8 mouse cellular contexts compared by ENCODE assay signal in genomic region chr7:63925413-63926360, GRCm38 (mm10). TPM values are rescaled to one million over a fixed set of nuclear protein-coding genes. Genes with fewer than 3 reads are reported as not detected.
DNase-seq lines count a peak whose midpoint lies in the region; ATAC-seq and TF ChIP-seq lines count a peak whose summit lies in the region.

No protein-coding gene starts in this region.

- peaks cover 16% of the 10 kb centered on the region for H3K4me1 ChIP-seq in intestine, postnatal 0 days (replicated peaks; ENCODE audit: control insufficient read depth, insufficient read depth, low read length)
- H3K4me1 ChIP-seq in liver, postnatal 0 days (ENCODE audit: insufficient read depth), result peaks cover 86% of the 10 kb centered on the region
- H3K4me1 ChIP-seq in olfactory bulb, adult 2 months (ENCODE audit: control insufficient read depth, insufficient read depth, low read length), result peaks cover 41% of the 10 kb centered on the region

- TF ChIP-seq CTCF in layer of hippocampus, adult 2 months (conservative IDR thresholded peaks at IDR 0.05), result no peak
- no peak for TF ChIP-seq CTCF in intestine, postnatal 0 days (IDR thresholded peaks at IDR 0.05; ENCODE audit: low read depth)
- TF ChIP-seq CTCF in liver, postnatal 0 days (IDR thresholded peaks at IDR 0.05; ENCODE audit: low read depth), result no peak
- TF ChIP-seq CTCF in olfactory bulb, adult 2 months (IDR thresholded peaks at IDR 0.05; ENCODE audit: insufficient read depth, low read depth, low read length), result no peak

- peak overlapping the region; percentile 46 for H3K4me2 ChIP-seq in intestine, postnatal 0 days (replicated peaks; ENCODE audit: low read depth)
- peak overlapping the region; percentile 43 for H3K4me2 ChIP-seq in liver, postnatal 0 days (ENCODE audit: low read depth, low read length)

- peak; percentile 66 for ATAC-seq in intestine, postnatal 0 days
- ATAC-seq in liver, postnatal 0 days, result peak; percentile 53

- peak overlapping the region; percentile 97 for H3K27ac ChIP-seq in layer of hippocampus, adult 2 months
- H3K27ac ChIP-seq in intestine, postnatal 0 days (ENCODE audit: low read depth, low read length), result peak overlapping the region; percentile 57
- peak overlapping the region; percentile 46 for H3K27ac ChIP-seq in liver, postnatal 0 days (ENCODE audit: low read depth)
- peak overlapping the region; percentile 82 for H3K27ac ChIP-seq in olfactory bulb, adult 2 months (ENCODE audit: insufficient read depth, low read depth, low read length)

- H3K9me3 ChIP-seq in intestine, postnatal 0 days (ENCODE audit: control insufficient read depth), result no peaks in the 10 kb centered on the region
- no peaks in the 10 kb centered on the region for H3K9me3 ChIP-seq in liver, postnatal 0 days (ENCODE audit: low read length)

- DNase-seq in layer of hippocampus, adult 2 months (ENCODE audit: low spot score in 2 of 2), result peak; percentile 39 to 72
- DNase-seq in layer of hippocampus, postnatal 36 days, result no peak
- DNase-seq in adrenal gland, postnatal 10 days, result peak; percentile 63
- peak; percentile 79 to 85 for DNase-seq in frontal cortex, adult 2 months (ENCODE audit: extremely low spot score in 1 of 2, low spot score in 1 of 2)
- peak; percentile 47 for DNase-seq in liver, postnatal 0 days
- no peak for DNase-seq in retina, postnatal 1 day

- H3K9ac ChIP-seq in intestine, postnatal 0 days (ENCODE audit: low read depth, low read length), result no peak overlapping the region; the same call in 1 of the 2 replicates
- H3K9ac ChIP-seq in liver, postnatal 0 days (replicated peaks), result peak overlapping the region; percentile 31; the same call in 1 of the 2 replicates

- H3K4me3 ChIP-seq in layer of hippocampus, adult 2 months, result peak overlapping the region; percentile 31
- no peak overlapping the region for H3K4me3 ChIP-seq in intestine, postnatal 0 days (ENCODE audit: low read depth, low read length)
- H3K4me3 ChIP-seq in liver, postnatal 0 days (ENCODE audit: low read depth, low read length), result no peak overlapping the region
- no peak overlapping the region for H3K4me3 ChIP-seq in olfactory bulb, adult 2 months (ENCODE audit: insufficient read depth, low read depth, low read length)

- no peak for TF ChIP-seq EP300 in liver, postnatal 0 days (IDR thresholded peaks at IDR 0.05; ENCODE audit: low read depth)

- H3K27me3 ChIP-seq in intestine, postnatal 0 days (replicated peaks; ENCODE audit: control insufficient read depth, insufficient read depth, low read length), result no peaks in the 10 kb centered on the region
- H3K27me3 ChIP-seq in liver, postnatal 0 days (ENCODE audit: insufficient read depth, low read length), result no peaks in the 10 kb centered on the region

- whole genome bisulfite sequencing in intestine, postnatal 0 days, result 34% methylated on average over 14 of the region's 14 CpGs
- 43% methylated on average over 14 of the region's 14 CpGs for WGBS in liver, postnatal 0 days (ENCODE audit: insufficient replicate concordance)
- 18% methylated on average over 14 of the region's 14 CpGs for WGBS in olfactory bulb, adult 2 months

- 0 out of 2 replicates have a peak, but pooled peaks have one; percentile 14 for TF ChIP-seq POLR2A in olfactory bulb, adult 2 months (IDR thresholded peaks at IDR 0.05; ENCODE audit: insufficient read depth, low read depth, low read length)

- H3K36me3 ChIP-seq in intestine, postnatal 0 days (ENCODE audit: control insufficient read depth, insufficient read depth), result no peaks in the 10 kb centered on the region
- H3K36me3 ChIP-seq in liver, postnatal 0 days (replicated peaks; ENCODE audit: insufficient read depth, low read length), result 0 out of 2 replicates have a peak, but pooled peaks cover 3% of the 10 kb centered on the region

RNA-seq across cellular contexts. Expression of gene E030018B13Rik, which starts 9.0 kb away (rescaled TPM):
- not detected for total RNA-seq in layer of hippocampus, adult 2 months (2021)
- total RNA-seq in layer of hippocampus, postnatal 36 days (2021), result not detected
- total RNA-seq in adrenal gland, postnatal 10 days (2021), result not detected
- not detected in 2 replicates for polyA plus RNA-seq in frontal cortex, adult 2 months (2012; rRNA removed)
- not detected in 2 replicates for polyA plus RNA-seq in intestine, postnatal 0 days (2015; fragmentation: Nextera tagmentation; extraction: Ambion mirVana)
- 0.14 TPM in 1 of 2 replicates, not detected in the other for polyA plus RNA-seq in liver, postnatal 0 days (2015; fragmentation: Nextera tagmentation; extraction: Ambion mirVana)
- not detected in 2 replicates for polyA plus RNA-seq in olfactory bulb, adult 2 months (2012; ENCODE audit: insufficient read depth, insufficient read length, low replicate concordance, missing spikeins)

RNA-seq across cellular contexts. Expression of gene Klf13, which starts 13.0 kb away (rescaled TPM):
- total RNA-seq in layer of hippocampus, adult 2 months (2021), result 100 to 1,000 TPM; 200 to 216 TPM
- 100 to 1,000 TPM; 189 to 211 TPM for total RNA-seq in layer of hippocampus, postnatal 36 days (2021)
- total RNA-seq in adrenal gland, postnatal 10 days (2021), result 10 to 100 TPM; 65.9 to 80.6 TPM
- 57.6 and 60.4 TPM in 2 replicates for polyA plus RNA-seq in frontal cortex, adult 2 months (2012; rRNA removed)
- polyA plus RNA-seq in intestine, postnatal 0 days (2015; fragmentation: Nextera tagmentation; extraction: Ambion mirVana), result 19.3 and 24.5 TPM in 2 replicates
- 25.5 and 25.7 TPM in 2 replicates for polyA plus RNA-seq in liver, postnatal 0 days (2015; fragmentation: Nextera tagmentation; extraction: Ambion mirVana)
- 47.4 and 143 TPM in 2 replicates for polyA plus RNA-seq in olfactory bulb, adult 2 months (2012; ENCODE audit: insufficient read depth, insufficient read length, low replicate concordance, missing spikeins)

Comparison
In these comparisons a context has a peak if more than half of its experiments do, and no peak if none do; other contexts are left out.
1. DNase-seq: peak in layer of hippocampus, adult 2 months (2 of 2), adrenal gland, postnatal 10 days (single experiment), frontal cortex, adult 2 months (2 of 2) and liver, postnatal 0 days (single experiment); none in layer of hippocampus, postnatal 36 days (0 of 2) and retina, postnatal 1 day (single experiment).
2. H3K27ac ChIP-seq: peak in every context shown above with its lines; median percentile 97 in layer of hippocampus, adult 2 months; 82 in olfactory bulb, adult 2 months; 57 in intestine, postnatal 0 days; 46 in liver, postnatal 0 days.